Mouse (Mus musculus) liver, embryonic 16.5 days (tissue): ENCODE data around the gene Cyp27b1. TPM values are rescaled to one million over a fixed set of nuclear protein-coding genes. Genes with fewer than 3 reads are reported as not detected.

ENCODE experiments used
- ATAC-seq: fragments of 200-750 bp; cut with Nextera tagmentation; 2 replicates; pipeline ENCODE4 v1.8.0; 2017; ENCODE audit warnings: low read depth, mild to moderate bottlenecking, moderate number of reproducible peaks, moderate library complexity
- H3K27ac ChIP-seq: fragments of 300-500 bp; sonication (generic); 2 replicates; pipeline ENCODE4 v1.5.1; 2014; ENCODE audit warnings: mild to moderate bottlenecking, low read length
- H3K27me3 ChIP-seq: fragments of 300-500 bp; sonication (generic); 2 replicates; pipeline ENCODE4 v1.6.1; 2014; ENCODE audit warnings: low read depth, low read length, mixed read lengths; ENCODE audit not compliant: control insufficient read depth, insufficient read depth
- H3K36me3 ChIP-seq: fragments of 300-500 bp; sonication (generic); 2 replicates; pipeline ENCODE4 v1.6.1; 2014; ENCODE audit warnings: mild to moderate bottlenecking; ENCODE audit not compliant: control insufficient read depth, insufficient read depth
- H3K4me1 ChIP-seq: fragments of 300-500 bp; sonication (generic); 2 replicates; pipeline ENCODE4 v1.6.1; 2014; ENCODE audit warnings: low read depth, low read length, mixed read lengths; ENCODE audit not compliant: control insufficient read depth
- H3K4me2 ChIP-seq: fragments of 300-500 bp; sonication (generic); 2 replicates; pipeline ENCODE4 v1.6.1; 2014; ENCODE audit warnings: low read depth, low read length, mixed read lengths
- H3K4me3 ChIP-seq: fragments of 300-500 bp; sonication (generic); 2 replicates; pipeline ENCODE4 v1.5.1; 2014; ENCODE audit warnings: low read depth, mild to moderate bottlenecking, low read length
- H3K9ac ChIP-seq: fragments of 300-500 bp; sonication (generic); 2 replicates; pipeline ENCODE4 v1.6.1; 2014; ENCODE audit warnings: low read depth, low read length
- H3K9me3 ChIP-seq: fragments of 300-500 bp; sonication (generic); replicated peaks from 2 replicates; pipeline ENCODE4 v1.6.1; 2016; ENCODE audit warnings: low read length; ENCODE audit not compliant: control insufficient read depth
- WGBS: fragments of 180-500 bp; shearing (Covaris S2); extraction: QIAGEN DNeasy Blood & Tissue Kit; methylation state at CpG from one replicate; pipeline ENCODE4 v1.1.7; 2014; ENCODE audit not compliant: insufficient replicate concordance; 5-methylcytosine and 5-hydroxymethylcytosine counted together
- polyA plus RNA-seq: library from polyadenylated mRNA; unstranded; fragments of >200 nt; fragmentation: Nextera tagmentation; extraction: Ambion mirVana; gene quantifications from 2 replicates; pipeline ENCODE4 v1.2.1, GENCODE M21; 2015

Gene Cyp27b1
- polyA plus RNA-seq, 1 experiment from 2014 or later = 0.04 TPM

DNA sequence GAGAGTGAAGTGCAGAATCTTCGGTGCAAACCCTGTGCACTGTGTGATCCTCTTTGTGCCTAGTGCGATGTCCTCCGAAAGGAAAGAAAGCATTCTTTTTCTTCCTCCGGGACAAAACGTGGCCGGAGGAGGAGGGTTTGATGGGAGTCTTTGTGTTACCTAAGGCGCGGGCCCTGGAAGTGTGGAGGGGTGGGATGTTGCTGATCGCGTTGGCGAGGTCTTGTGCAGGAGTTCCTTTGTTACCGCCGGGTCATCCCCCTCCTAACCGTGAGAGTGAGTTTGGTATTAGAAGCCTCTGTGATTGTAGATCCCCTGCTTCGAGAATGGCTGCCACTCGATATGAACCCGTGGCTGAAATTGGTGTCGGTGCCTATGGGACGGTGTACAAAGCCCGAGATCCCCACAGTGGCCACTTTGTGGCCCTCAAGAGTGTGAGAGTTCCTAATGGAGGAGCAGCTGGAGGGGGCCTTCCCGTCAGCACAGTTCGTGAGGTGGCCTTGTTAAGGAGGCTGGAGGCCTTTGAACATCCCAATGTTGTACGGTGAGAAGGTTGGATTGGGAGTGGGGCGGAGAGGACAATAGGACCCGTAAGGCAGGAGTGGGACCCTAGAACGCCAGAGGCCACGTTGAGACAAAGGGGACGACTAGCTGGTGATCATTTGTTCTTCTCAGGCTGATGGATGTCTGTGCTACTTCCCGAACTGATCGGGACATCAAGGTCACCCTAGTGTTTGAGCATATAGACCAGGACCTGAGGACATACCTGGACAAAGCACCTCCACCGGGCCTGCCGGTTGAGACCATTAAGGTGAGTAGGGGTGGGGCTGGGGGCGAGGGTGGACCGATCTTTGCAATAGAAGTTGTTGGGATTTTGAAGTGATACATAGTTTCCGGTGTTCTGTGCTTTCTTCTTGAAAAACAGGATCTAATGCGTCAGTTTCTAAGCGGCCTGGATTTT, 16.1 kb downstream of the Cyp27b1 start:
- peaks cover 34% of the 10 kb centered on the region for H3K27me3 ChIP-seq

DNA sequence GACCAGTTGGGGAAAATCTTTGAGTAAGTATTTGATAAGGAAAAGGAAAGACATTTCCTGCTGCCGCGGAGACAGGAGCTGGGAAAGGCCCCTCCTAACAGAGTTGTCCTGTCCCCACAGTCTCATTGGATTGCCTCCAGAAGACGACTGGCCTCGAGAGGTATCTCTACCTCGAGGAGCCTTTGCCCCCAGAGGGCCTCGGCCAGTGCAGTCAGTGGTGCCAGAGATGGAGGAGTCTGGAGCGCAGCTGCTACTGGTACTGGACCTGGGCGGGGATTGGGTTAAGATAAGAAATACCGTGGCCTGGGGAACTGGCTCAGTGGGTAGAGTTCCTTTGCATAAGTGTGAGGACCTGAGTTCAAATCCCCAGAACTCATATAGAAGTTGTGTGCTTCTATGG, 17.9 kb downstream of the Cyp27b1 start:
- 53% methylated on average over 9 of the region's 9 CpGs for WGBS
- Histone ChIP-seq H3K27ac (no peak overlapping the region), H3K9me3 (no peaks in the 10 kb centered on the region), H3K4me2 (no peak overlapping the region), H3K27me3 (peaks cover 16% of the 10 kb centered on the region), H3K36me3 (peaks cover 25% of the 10 kb centered on the region), H3K4me3 (no peak overlapping the region), H3K9ac (no peak overlapping the region), H3K4me1 (peaks cover 38% of the 10 kb centered on the region)
- no peak for ATAC-seq

More for the DNA sequence above, 16.1 kb downstream of the Cyp27b1 start:
- peaks cover 36% of the 10 kb centered on the region for H3K4me1 ChIP-seq
- peak; percentile 0; the same call in 1 of the 2 replicates for ATAC-seq
- peak overlapping the region; percentile 77 for H3K27ac ChIP-seq
- WGBS = 10% methylated on average over 37 of the region's 37 CpGs
- H3K9me3 ChIP-seq = no peaks in the 10 kb centered on the region
- H3K4me3 ChIP-seq = peak overlapping the region; percentile 78
- peaks cover 25% of the 10 kb centered on the region for H3K36me3 ChIP-seq
- H3K9ac ChIP-seq = peak overlapping the region; percentile 80
- peak overlapping the region; percentile 92 for H3K4me2 ChIP-seq

DNA sequence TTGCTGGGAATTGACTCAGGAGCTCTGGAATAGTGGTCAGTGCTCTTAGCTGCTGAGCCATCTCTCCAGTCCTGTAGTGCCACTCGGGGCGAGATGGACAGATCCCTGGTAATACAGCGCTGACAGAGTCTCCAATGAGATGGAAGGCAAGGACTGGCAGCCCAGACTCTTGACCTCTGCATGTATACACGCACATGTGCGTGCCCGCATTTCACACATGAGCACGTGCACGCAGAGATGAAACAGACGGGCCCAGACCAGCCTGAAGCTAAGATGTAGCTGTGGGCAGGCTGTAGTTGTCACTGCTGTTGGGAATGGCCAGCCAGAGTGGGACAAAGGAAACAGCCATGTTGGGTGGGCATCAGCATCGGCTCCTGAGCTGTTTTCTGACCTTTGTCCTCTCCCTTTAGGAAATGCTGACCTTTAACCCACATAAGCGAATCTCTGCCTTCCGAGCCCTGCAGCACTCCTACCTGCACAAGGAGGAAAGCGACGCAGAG, 18.5 kb downstream of the Cyp27b1 start:
- Histone ChIP-seq H3K4me2 (no peak overlapping the region), H3K9me3 (no peaks in the 10 kb centered on the region), H3K4me3 (no peak overlapping the region), H3K9ac (no peak overlapping the region), H3K36me3 (peaks cover 25% of the 10 kb centered on the region), H3K27ac (no peak overlapping the region), H3K4me1 (peaks cover 42% of the 10 kb centered on the region), H3K27me3 (peaks cover 11% of the 10 kb centered on the region)
- 77% methylated on average over 14 of the region's 14 CpGs for WGBS
- ATAC-seq = no peak

DNA sequence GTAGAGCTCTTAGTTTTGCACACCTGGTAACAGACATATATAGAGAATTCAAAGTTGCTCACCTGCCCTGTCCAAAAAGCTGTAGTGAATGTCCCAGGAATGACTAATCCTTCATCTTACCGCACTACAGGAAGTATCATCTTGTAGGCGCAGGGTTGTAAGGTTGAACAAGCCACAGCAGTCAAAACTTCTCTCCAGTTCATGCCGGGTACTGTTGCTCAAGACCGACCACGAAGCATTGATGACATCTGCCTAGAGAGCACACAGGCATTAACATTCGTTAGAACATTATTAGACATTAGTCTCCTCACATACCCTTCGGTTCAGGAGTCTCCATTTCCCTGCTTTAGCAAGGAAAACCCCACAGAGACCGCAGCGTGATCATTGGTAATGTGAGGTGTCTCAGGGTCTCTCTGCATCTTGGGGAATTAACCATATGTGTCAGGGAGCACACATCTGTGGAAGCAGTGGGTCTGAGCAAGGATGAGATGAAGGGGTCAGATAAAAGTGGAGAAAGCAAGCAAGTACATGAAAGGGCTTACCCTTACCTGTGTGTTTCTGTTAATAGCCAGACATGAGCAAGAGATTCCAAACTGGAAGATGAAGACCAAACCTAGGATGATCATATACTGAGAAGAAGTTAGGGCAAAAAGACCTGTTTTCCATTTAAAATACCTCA, 20.4 kb downstream of the Cyp27b1 start:
- WGBS = 44% methylated on average over 9 of the region's 9 CpGs
- peak overlapping the region; percentile 77 for H3K4me2 ChIP-seq
- no peaks in the 10 kb centered on the region for H3K9me3 ChIP-seq
- peaks cover 39% of the 10 kb centered on the region for H3K4me1 ChIP-seq
- H3K4me3 ChIP-seq = peak overlapping the region; percentile 73
- no peaks in the 10 kb centered on the region for H3K27me3 ChIP-seq
- H3K27ac ChIP-seq = peak overlapping the region; percentile 78
- peak overlapping the region; percentile 67 for H3K9ac ChIP-seq
- ATAC-seq = no peak
- H3K36me3 ChIP-seq = peaks cover 25% of the 10 kb centered on the region

DNA sequence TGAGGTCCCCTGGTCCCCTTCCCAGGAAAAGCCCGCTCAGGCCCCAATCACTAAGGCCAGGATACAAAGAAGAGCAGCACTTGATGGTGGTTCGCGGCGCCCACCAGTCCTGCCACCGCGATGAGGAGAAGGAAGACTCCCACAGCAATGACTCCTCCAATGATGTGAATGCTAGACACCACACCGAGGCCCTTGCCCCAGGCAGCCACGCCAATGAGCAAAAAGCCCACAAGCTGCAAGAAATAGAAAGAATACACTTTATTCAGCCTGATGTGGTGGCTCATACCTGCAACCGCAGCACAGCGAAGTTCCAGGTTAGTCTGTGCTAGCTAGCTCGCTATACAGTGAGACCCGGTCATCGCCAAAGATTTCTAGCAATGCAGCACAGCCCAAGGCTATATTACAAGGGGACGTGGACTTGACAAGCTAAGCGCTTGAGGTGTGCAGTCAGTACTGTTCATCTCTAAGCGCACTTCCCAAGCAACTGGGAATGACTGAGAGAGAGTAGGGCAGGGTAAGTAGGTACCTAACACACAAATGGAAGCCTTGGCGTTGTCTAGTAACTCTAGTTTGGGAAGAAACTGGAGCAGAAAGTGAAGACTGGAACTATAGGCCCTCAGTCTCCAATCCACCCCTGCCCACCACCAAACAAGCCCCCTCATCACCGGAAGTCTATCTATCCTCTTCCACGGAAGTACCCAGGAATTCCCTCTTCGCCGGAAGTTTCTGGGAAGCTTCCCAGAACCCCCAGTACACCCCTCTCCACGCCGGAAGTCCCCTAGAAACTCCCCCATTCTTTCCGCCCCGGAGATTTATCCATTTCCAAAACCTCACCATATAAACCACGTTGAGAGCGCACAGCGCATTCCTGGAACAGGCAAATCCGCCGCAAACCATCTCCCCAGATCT, 21.5 kb downstream of the Cyp27b1 start:
- H3K4me3 ChIP-seq = peak overlapping the region; percentile 73
- H3K4me1 ChIP-seq = peaks cover 38% of the 10 kb centered on the region
- peaks cover 25% of the 10 kb centered on the region for H3K36me3 ChIP-seq
- peak overlapping the region; percentile 77 for H3K4me2 ChIP-seq
- H3K27me3 ChIP-seq = no peaks in the 10 kb centered on the region
- H3K9ac ChIP-seq = peak overlapping the region; percentile 67
- 5% methylated on average over 30 of the region's 30 CpGs for WGBS
- peak overlapping the region; percentile 78 for H3K27ac ChIP-seq
- H3K9me3 ChIP-seq = no peaks in the 10 kb centered on the region
- ATAC-seq = peak; percentile 20; the same call in 1 of the 2 replicates

DNA sequence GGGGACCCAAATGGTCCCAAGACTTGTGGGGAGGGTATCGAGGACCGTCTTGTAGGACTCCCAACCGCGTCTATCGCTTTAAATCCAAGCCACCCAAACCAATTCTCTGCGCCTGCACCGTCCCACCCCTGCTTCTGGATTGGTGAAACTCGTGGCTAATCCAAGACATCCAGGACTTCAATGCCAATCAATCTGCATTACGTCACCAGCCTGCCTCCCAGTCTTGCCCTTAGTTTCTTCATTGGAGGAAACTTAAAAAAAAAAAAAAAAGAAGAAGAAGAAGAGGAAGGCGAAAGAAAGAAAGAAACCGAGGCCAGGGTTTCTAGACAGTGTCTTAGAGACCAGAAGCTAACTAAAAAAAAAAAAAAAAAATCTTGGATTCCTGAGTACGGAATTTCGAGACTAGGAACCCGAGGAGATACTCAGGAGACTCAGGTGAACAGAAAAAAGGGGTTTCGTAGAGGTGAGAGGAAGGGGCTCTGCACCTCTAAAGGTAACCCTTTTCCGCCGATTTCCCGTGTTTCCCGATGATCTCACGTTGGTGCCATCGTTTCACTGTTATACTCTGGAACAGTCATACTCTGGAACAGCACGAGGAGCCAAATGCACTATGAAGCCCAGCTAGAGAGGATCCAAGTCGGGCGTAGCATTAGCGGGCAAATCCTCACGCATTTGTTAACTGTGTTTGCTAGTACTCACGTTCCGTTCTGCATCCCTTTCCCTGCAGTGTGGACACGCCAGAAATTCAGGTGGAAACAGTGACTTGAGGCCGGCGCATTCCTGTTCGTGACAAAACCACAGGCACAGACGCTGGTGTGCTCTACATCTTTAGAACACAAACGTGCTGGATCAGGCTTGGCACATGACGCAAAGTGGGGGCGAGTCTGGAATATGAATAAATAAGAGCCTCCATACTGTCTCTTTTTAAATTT, 22.4 kb downstream of the Cyp27b1 start, which contains the start of gene Tspan31:
Gene Tspan31 (minus strand): TSS at position 75 of the 932 bp plus-strand sequence.
- peaks cover 29% of the 10 kb centered on the region for H3K4me1 ChIP-seq
- WGBS = under 1% methylated on average over 36 of the region's 36 CpGs
- no peaks in the 10 kb centered on the region for H3K9me3 ChIP-seq
- H3K4me2 ChIP-seq = peak within 1 kb of the TSS; percentile 77
- H3K27ac ChIP-seq = peak within 1 kb of the TSS; percentile 78
- ATAC-seq = peak; percentile 88
- H3K4me3 ChIP-seq = peak within 1 kb of the TSS; percentile 73
- no peaks in the 10 kb centered on the region for H3K27me3 ChIP-seq
- peaks cover 18% of the 10 kb centered on the region for H3K36me3 ChIP-seq
- H3K9ac ChIP-seq = peak within 1 kb of the TSS; percentile 67

DNA sequence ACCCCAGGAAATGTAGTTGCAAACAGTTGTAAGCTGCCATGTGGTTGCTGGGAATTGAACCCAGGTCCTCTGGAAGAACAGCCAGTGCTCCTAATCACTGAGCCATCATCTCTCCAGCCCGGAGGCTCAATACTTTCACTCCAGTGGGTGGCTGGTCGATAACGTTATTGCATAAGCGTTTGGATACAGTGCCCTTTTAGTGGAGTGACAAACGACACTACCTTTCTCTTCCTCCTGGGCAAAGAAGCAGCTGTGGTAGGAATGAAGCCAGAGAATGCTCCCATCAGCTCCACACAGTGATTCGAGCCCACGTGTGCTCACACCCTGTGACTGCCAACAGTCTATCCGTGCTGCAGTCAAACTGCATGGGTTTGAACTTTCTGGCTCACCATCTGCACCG, 23.2 kb downstream of the Cyp27b1 start:
- Histone ChIP-seq H3K9me3 (no peaks in the 10 kb centered on the region), H3K36me3 (peaks cover 11% of the 10 kb centered on the region), H3K27ac (no peak overlapping the region), H3K9ac (no peak overlapping the region), H3K4me1 (peaks cover 28% of the 10 kb centered on the region), H3K4me3 (peak overlapping the region; percentile 73), H3K4me2 (peak overlapping the region; percentile 77), H3K27me3 (no peaks in the 10 kb centered on the region)
- no peak for ATAC-seq
- WGBS = 46% methylated on average over 9 of the region's 9 CpGs
